Mouse (Mus musculus): ENCODE measurements around the gene Gm37240.

DNA sequence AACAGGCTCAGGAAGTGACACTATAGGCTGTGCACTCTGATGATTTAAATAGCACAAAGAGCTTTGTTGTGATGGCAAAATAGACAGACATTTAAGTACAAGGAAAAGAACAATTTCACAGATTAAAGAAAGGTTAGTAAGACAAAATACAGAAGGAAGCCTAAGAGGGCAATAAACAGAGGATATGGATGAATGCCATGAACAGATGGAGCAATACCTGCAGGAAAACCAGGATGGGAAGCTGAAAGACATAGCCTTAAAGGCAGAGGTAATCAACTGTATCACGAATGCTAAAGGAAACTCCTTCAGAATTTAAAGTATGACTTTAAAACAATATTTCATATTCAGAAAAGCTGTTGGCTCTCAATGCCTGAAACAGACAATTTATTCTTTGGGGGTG, 1362.4 kb downstream of the Gm37240 start:
- TF ChIP-seq CTCF (IDR thresholded peaks at IDR 0.05; ENCODE audit: control insufficient read depth, insufficient read depth, low read length) (no peak), POLR2A (IDR thresholded peaks at IDR 0.05; ENCODE audit: borderline replicate concordance, control insufficient read depth, low read depth, low read length) (no peak)
